Mouse (Mus musculus) midbrain, embryonic 10.5 days (tissue): ENCODE data around the gene Polr2f. TPM values are rescaled to one million over a fixed set of nuclear protein-coding genes. Genes with fewer than 3 reads are reported as not detected.

ENCODE experiments used
- DNase-seq: peaks from one replicate; pipeline ENCODE4 v3.0.0-alpha.2; 2017; ENCODE audit warnings: low spot score
- H3K27ac ChIP-seq: fragments of 300-500 bp; sonication (generic); replicated peaks from 2 replicates; pipeline ENCODE4 v1.5.1; 2016; ENCODE audit warnings: mild to moderate bottlenecking
- H3K27me3 ChIP-seq: fragments of 300-500 bp; sonication (generic); 2 replicates; pipeline ENCODE4 v1.6.1; 2016; ENCODE audit warnings: low read depth, mild to moderate bottlenecking; ENCODE audit not compliant: poor library complexity, severe bottlenecking
- H3K36me3 ChIP-seq: fragments of 300-500 bp; sonication (generic); 2 replicates; pipeline ENCODE4 v1.6.1; 2016; ENCODE audit warnings: mild to moderate bottlenecking, moderate library complexity
- H3K4me1 ChIP-seq: fragments of 300-500 bp; sonication (generic); 2 replicates; pipeline ENCODE4 v1.6.1; 2016
- H3K4me3 ChIP-seq: fragments of 300-500 bp; sonication (generic); 2 replicates; pipeline ENCODE4 v1.5.1; 2016; ENCODE audit warnings: mild to moderate bottlenecking, moderate library complexity
- H3K9me3 ChIP-seq: fragments of 300-500 bp; sonication (generic); replicated peaks from 2 replicates; pipeline ENCODE4 v1.6.1; 2016; ENCODE audit warnings: mild to moderate bottlenecking
- WGBS: fragments of 180-500 bp; shearing (Covaris S2); methylation state at CpG from one replicate; pipeline ENCODE4 v1.1.7; 2016; 5-methylcytosine and 5-hydroxymethylcytosine counted together
- polyA plus RNA-seq: library from polyadenylated mRNA; unstranded; fragments of >200 nt; fragmentation: Nextera tagmentation; extraction: Ambion mirVana; gene quantifications from 2 replicates; pipeline ENCODE4 v1.2.1, GENCODE M21; 2016

Polr2f gene
- polyA plus RNA-seq, 1 experiment from 2014 or later, result 395 TPM

DNA sequence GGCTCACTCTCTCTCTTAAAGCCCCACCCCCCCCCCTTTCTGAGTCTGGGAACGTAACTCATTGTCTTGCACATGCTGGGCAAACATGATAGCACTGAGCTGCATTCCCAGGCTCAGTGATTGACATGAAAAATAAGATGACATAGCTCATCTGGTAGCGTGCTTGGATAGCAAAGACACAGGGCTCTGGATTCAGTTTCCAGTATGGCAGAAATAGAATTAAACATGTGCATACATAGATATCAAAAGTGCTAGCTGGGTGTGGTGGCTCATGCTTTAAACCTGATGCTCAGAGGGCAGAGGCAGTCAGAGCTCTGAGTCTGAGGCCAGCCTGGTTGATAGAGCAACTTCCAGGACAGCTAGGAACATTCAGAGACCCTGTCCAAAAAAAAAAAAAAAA, 35.0 kb upstream of the Polr2f start:
- H3K4me1 ChIP-seq, result peaks cover 31% of the 10 kb centered on the region
- WGBS, result 65% methylated on average over 2 of the region's 2 CpGs
- H3K27ac ChIP-seq, result no peak overlapping the region
- no peaks in the 10 kb centered on the region for H3K9me3 ChIP-seq
- peaks cover 19% of the 10 kb centered on the region for H3K27me3 ChIP-seq
- H3K4me3 ChIP-seq, result no peak overlapping the region
- DNase-seq, result no peak
- H3K36me3 ChIP-seq, result no peaks in the 10 kb centered on the region

DNA sequence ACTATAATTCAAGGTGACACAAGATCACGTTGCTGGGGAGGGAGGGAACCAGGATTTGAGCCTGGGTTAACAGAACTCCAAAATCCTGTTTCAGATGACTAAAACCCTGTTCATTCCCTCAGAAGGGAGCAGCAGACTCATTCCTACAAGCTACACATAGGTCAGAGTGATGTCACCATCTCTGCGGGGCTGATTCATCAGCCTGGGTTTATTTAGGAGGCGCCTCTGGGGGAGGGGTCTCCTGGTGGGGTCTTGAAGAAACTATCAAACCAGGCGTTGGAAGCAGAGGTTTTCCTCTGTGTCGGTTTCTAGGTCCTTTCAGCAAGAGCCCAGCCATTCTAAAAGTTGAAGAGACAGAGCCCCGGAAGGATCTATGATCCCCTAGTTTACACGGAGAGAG, 32.8 kb upstream of the Polr2f start:
- Histone ChIP-seq H3K27me3 (peaks cover 28% of the 10 kb centered on the region), H3K4me3 (peak overlapping the region; percentile 80), H3K36me3 (peaks cover 4% of the 10 kb centered on the region), H3K9me3 (no peaks in the 10 kb centered on the region), H3K4me1 (peaks cover 31% of the 10 kb centered on the region), H3K27ac (no peak overlapping the region; the same call in 1 of the 2 replicates)
- DNase-seq, result peak; percentile 26
- WGBS, result 22% methylated on average over 7 of the region's 7 CpGs

GRCm38 (mm10) chr15:79108421-79109320, 32.1 kb upstream of the Polr2f start, which contains the start of gene Micall1:
TSS of gene Micall1 (plus strand) at chr15:79108898.
- Histone ChIP-seq H3K36me3 (peaks cover 6% of the 10 kb centered on the region), H3K27ac (peak within 1 kb of the TSS; percentile 91)
- 1% methylated on average over 81 of the region's 85 CpGs for WGBS

GRCm38 (mm10) chr15:79109321-79109934, 31.4 kb upstream of the Polr2f start:
- peak overlapping the region; percentile 91 for H3K27ac ChIP-seq
- under 1% methylated on average over 46 of the region's 46 CpGs for WGBS
- peak; percentile 68 for DNase-seq

More at GRCm38 (mm10) chr15:79108421-79109320, 32.1 kb upstream of the Polr2f start, which contains the start of gene Micall1:
- Histone ChIP-seq H3K4me3 (peak within 1 kb of the TSS; percentile 80), H3K9me3 (no peaks in the 10 kb centered on the region), H3K4me1 (peaks cover 31% of the 10 kb centered on the region), H3K27me3 (peaks cover 28% of the 10 kb centered on the region)
- DNase-seq, result peak; percentile 61

GRCm38 (mm10) chr15:79110031-79110430, 30.8 kb upstream of the Polr2f start:
- whole genome bisulfite sequencing, result 22% methylated on average over 9 of the region's 9 CpGs
- peaks cover 31% of the 10 kb centered on the region for H3K4me1 ChIP-seq
- no peak for DNase-seq

More at GRCm38 (mm10) chr15:79109321-79109934, 31.4 kb upstream of the Polr2f start:
- Histone ChIP-seq H3K27me3 (peaks cover 28% of the 10 kb centered on the region), H3K9me3 (no peaks in the 10 kb centered on the region), H3K4me3 (peak overlapping the region; percentile 80), H3K4me1 (peaks cover 31% of the 10 kb centered on the region), H3K36me3 (peaks cover 6% of the 10 kb centered on the region)

GRCm38 (mm10) chr15:79110528-79110927, 30.3 kb upstream of the Polr2f start:
- Histone ChIP-seq H3K4me3 (peak overlapping the region; percentile 80), H3K9me3 (no peaks in the 10 kb centered on the region), H3K27ac (no peak overlapping the region), H3K27me3 (peaks cover 28% of the 10 kb centered on the region), H3K36me3 (peaks cover 15% of the 10 kb centered on the region), H3K4me1 (peaks cover 31% of the 10 kb centered on the region)
- 64% methylated on average over 2 of the region's 2 CpGs for WGBS
- no peak for DNase-seq

More at GRCm38 (mm10) chr15:79110031-79110430, 30.8 kb upstream of the Polr2f start:
- H3K27ac ChIP-seq, result no peak overlapping the region; the same call in 1 of the 2 replicates
- peaks cover 11% of the 10 kb centered on the region for H3K36me3 ChIP-seq
- peak overlapping the region; percentile 80 for H3K4me3 ChIP-seq
- H3K9me3 ChIP-seq, result no peaks in the 10 kb centered on the region
- H3K27me3 ChIP-seq, result peaks cover 28% of the 10 kb centered on the region

DNA sequence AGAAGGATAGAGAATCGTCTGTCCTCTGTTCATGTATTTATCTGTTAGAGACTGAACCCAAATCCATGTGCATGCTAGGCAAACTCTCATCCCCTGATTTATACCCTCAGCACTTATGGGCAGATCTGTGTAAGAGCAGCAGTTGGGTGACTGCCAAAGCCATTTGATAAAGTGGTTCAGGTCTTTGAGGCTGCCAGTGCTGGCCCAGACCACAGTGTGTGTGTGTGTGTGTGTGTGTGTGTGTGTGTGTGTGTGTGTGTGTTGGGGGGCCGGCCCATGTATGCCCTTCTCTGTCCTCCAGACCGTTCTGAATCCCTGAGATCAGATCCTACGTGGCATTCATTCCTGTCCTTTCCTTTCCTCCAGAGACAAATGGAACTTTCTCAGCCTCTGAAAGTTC, 29.0 kb upstream of the Polr2f start:
- H3K27ac ChIP-seq, result no peak overlapping the region
- H3K4me1 ChIP-seq, result peaks cover 31% of the 10 kb centered on the region
- H3K36me3 ChIP-seq, result peaks cover 15% of the 10 kb centered on the region
- peaks cover 28% of the 10 kb centered on the region for H3K27me3 ChIP-seq
- H3K9me3 ChIP-seq, result no peaks in the 10 kb centered on the region
- DNase-seq, result no peak
- no peak overlapping the region for H3K4me3 ChIP-seq
- 88% methylated on average over 4 of the region's 4 CpGs for WGBS

- DNase-seq, result no peak
- WGBS, result 75% methylated on average over 5 of the region's 5 CpGs
- Histone ChIP-seq H3K27me3 (peaks cover 14% of the 10 kb centered on the region), H3K4me1 (peaks cover 6% of the 10 kb centered on the region), H3K4me3 (no peak overlapping the region), H3K27ac (no peak overlapping the region), H3K9me3 (no peaks in the 10 kb centered on the region), H3K36me3 (peaks cover 39% of the 10 kb centered on the region)
Observed at GRCm38 (mm10) chr15:79115276-79115675, 25.5 kb upstream of the Polr2f start.

DNA sequence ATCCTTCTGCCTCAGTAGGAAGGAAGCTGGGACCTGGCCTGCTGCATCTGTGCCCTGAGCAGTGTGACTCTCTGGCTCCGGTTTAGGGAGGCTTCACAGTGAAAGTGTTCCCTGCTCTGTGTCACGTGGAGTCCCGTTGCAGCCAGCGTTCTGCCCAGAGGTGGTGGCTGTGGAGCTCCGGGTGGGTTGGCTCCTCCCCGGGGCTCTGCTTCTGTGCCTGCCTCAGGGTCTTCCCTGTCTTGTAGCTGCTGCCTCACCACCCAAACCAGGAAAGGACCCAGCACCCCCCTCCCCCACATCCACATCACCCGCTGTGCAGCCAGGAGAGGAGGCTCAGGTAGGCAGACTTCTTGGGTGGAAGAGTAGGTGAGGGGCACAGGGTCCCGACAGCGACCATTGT, 21.3 kb upstream of the Polr2f start:
- no peak overlapping the region for H3K27ac ChIP-seq
- no peaks in the 10 kb centered on the region for H3K9me3 ChIP-seq
- H3K27me3 ChIP-seq, result no peaks in the 10 kb centered on the region
- H3K4me3 ChIP-seq, result no peak overlapping the region
- peaks cover 62% of the 10 kb centered on the region for H3K36me3 ChIP-seq
- no peak for DNase-seq
- no peaks in the 10 kb centered on the region for H3K4me1 ChIP-seq
- 86% methylated on average over 9 of the region's 9 CpGs for WGBS

DNA sequence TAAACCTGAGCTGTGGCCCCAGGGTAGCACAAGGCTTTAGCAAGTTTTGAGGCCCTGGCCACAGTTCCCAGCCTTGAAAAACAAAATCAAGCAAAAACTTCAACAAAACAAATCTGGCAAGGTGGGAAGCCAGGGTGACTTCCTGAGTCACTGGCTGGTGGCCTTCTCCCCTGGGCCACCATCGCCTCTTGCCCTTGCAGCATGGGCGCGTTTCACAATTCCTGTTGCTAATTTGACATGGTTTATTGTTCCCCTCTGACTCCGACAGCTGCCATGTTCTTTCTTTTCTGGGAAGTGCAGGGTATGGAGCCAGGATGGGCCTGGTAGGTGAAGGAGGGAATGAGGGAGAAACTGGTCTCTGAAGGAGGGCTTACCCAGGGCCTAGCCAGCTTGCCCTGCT, 18.7 kb upstream of the Polr2f start:
- Histone ChIP-seq H3K4me3 (no peak overlapping the region), H3K9me3 (no peaks in the 10 kb centered on the region), H3K27me3 (no peaks in the 10 kb centered on the region), H3K4me1 (no peaks in the 10 kb centered on the region), H3K27ac (no peak overlapping the region), H3K36me3 (peaks cover 75% of the 10 kb centered on the region)
- no peak for DNase-seq
- 87% methylated on average over 4 of the region's 4 CpGs for WGBS

GRCm38 (mm10) chr15:79122546-79122945, 18.3 kb upstream of the Polr2f start:
- Histone ChIP-seq H3K4me3 (no peak overlapping the region), H3K27me3 (no peaks in the 10 kb centered on the region), H3K9me3 (no peaks in the 10 kb centered on the region), H3K36me3 (peaks cover 75% of the 10 kb centered on the region), H3K4me1 (no peaks in the 10 kb centered on the region), H3K27ac (no peak overlapping the region)
- no peak for DNase-seq
- 87% methylated on average over 13 of the region's 13 CpGs for WGBS

DNA sequence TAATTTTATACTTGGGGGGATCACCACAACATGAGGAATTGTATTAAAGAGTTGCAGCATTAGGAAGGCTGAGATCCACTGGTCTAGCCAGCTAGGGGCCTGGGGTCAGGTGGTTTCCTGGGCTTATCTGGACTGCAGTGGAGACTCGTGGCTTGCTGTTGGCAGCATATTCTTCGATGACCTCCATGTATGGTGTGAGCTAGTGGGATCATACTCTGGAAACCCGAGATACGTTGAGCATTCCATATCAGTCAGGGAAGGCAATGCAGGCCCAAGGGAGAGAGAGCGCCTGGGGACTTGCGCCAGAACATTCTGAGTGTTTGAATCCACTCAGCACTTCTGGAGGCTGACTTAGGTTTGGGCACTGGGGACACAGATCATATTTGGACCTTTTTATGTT, 17.1 kb upstream of the Polr2f start:
- no peak overlapping the region for H3K27ac ChIP-seq
- no peaks in the 10 kb centered on the region for H3K9me3 ChIP-seq
- H3K27me3 ChIP-seq, result no peaks in the 10 kb centered on the region
- 89% methylated on average over 6 of the region's 6 CpGs for whole genome bisulfite sequencing
- no peaks in the 10 kb centered on the region for H3K4me1 ChIP-seq
- no peak overlapping the region for H3K4me3 ChIP-seq
- peaks cover 77% of the 10 kb centered on the region for H3K36me3 ChIP-seq
- DNase-seq, result no peak
